Mouse (Mus musculus) small intestine, adult 2 months (tissue): ENCODE data around the gene Nfib. TPM values are rescaled to one million over a fixed set of nuclear protein-coding genes. Genes with fewer than 3 reads are reported as not detected.

Experiments
- H3K27ac ChIP-seq: fragments of 200-500 bp; 2 replicates; pipeline ENCODE4 v1.5.1; 2012; ENCODE audit warnings: low read depth, low read length, control low read depth, inconsistent platforms; ENCODE audit not compliant: insufficient read depth
- H3K27me3 ChIP-seq: fragments of 200-500 bp; 2 replicates; pipeline ENCODE4 v1.6.1; 2012; ENCODE audit warnings: mild to moderate bottlenecking, moderate library complexity, low read length, inconsistent platforms; ENCODE audit not compliant: control insufficient read depth, insufficient read depth
- H3K36me3 ChIP-seq: fragments of 200-500 bp; 2 replicates; pipeline ENCODE4 v1.6.1; 2012; ENCODE audit warnings: mild to moderate bottlenecking, low read length, control low read depth, inconsistent platforms; ENCODE audit not compliant: control insufficient read depth, insufficient read depth
- H3K4me1 ChIP-seq: fragments of 200-500 bp; 2 replicates; pipeline ENCODE4 v1.6.1; 2012; ENCODE audit warnings: low read length, inconsistent platforms, mixed read lengths; ENCODE audit not compliant: control insufficient read depth, insufficient read depth, insufficient read length
- H3K4me3 ChIP-seq: fragments of 200-500 bp; 2 replicates; pipeline ENCODE4 v1.5.1; 2012; ENCODE audit warnings: low read depth, mild to moderate bottlenecking, control low read depth, inconsistent platforms, low read length, moderate library complexity
- CTCF ChIP-seq: fragments of 200-500 bp; IDR thresholded peaks from 2 replicates; pipeline ENCODE4 v1.5.1; 2012; ENCODE audit warnings: low read depth, mild to moderate bottlenecking, control low read depth, inconsistent platforms, low read length, moderate library complexity, mixed read lengths; ENCODE audit not compliant: insufficient replicate concordance, insufficient read length; ENCODE audit errors: extremely low read depth
- POLR2A ChIP-seq: fragments of 200-500 bp; IDR thresholded peaks from 2 replicates; pipeline ENCODE4 v1.6.1; 2012; ENCODE audit warnings: low read depth, mild to moderate bottlenecking, control low read depth, inconsistent platforms, low read length, moderate library complexity
- WGBS: fragments of 180-500 bp; shearing (Covaris S2); methylation state at CpG from one replicate; pipeline ENCODE4 v1.1.7; 2018; 5-methylcytosine and 5-hydroxymethylcytosine counted together
- polyA plus RNA-seq: library from polyadenylated mRNA; depleted of rRNA; stranded (reverse); fragments of >200 nt; gene quantifications from 2 replicates; pipeline ENCODE4 v1.2.3, GENCODE M21; 2012

The Nfib gene
- polyA plus RNA-seq, 1 experiment: 4.7 TPM

GRCm38 (mm10) chr4:82500578-82501098 lies 204.9 kb downstream of the Nfib start:
- no peak for TF ChIP-seq POLR2A
- no peak for TF ChIP-seq CTCF
- Histone ChIP-seq H3K4me3 (no peak overlapping the region), H3K27ac (no peak overlapping the region), H3K27me3 (no peaks in the 10 kb centered on the region), H3K4me1 (peaks cover 8% of the 10 kb centered on the region; the same call in 1 of the 2 replicates), H3K36me3 (peaks cover 12% of the 10 kb centered on the region)
- WGBS: 28% methylated on average over 5 of the region's 5 CpGs

- 27% methylated on average over 9 of the region's 9 CpGs for WGBS
- Histone ChIP-seq H3K4me1 (peaks cover 8% of the 10 kb centered on the region; the same call in 1 of the 2 replicates), H3K4me3 (no peak overlapping the region), H3K27ac (peak overlapping the region; percentile 12; the same call in 1 of the 2 replicates), H3K36me3 (peaks cover 12% of the 10 kb centered on the region), H3K27me3 (no peaks in the 10 kb centered on the region)
- no peak for TF ChIP-seq CTCF
- TF ChIP-seq POLR2A: no peak
Observed at GRCm38 (mm10) chr4:82499725-82500577, 205.6 kb downstream of the Nfib start.

GRCm38 (mm10) chr4:82499238-82499637 lies 206.3 kb downstream of the Nfib start:
- Histone ChIP-seq H3K27ac (peak overlapping the region; percentile 12; the same call in 1 of the 2 replicates), H3K27me3 (no peaks in the 10 kb centered on the region), H3K4me1 (peaks cover 8% of the 10 kb centered on the region; the same call in 1 of the 2 replicates), H3K36me3 (peaks cover 12% of the 10 kb centered on the region), H3K4me3 (no peak overlapping the region)
- TF ChIP-seq CTCF: no peak
- no peak for TF ChIP-seq POLR2A
- 35% methylated on average over 5 of the region's 5 CpGs for WGBS

GRCm38 (mm10) chr4:82497671-82498631 lies 207.6 kb downstream of the Nfib start:
- peaks cover 8% of the 10 kb centered on the region; the same call in 1 of the 2 replicates for H3K4me1 ChIP-seq
- H3K27me3 ChIP-seq: no peaks in the 10 kb centered on the region
- 77% methylated on average over 26 of the region's 26 CpGs for WGBS
- TF ChIP-seq CTCF (no peak), POLR2A (no peak)
- H3K36me3 ChIP-seq: peaks cover 12% of the 10 kb centered on the region
- H3K4me3 ChIP-seq: no peak overlapping the region
- no peak overlapping the region for H3K27ac ChIP-seq

- WGBS: 75% methylated on average over 8 of the region's 8 CpGs
- peaks cover 12% of the 10 kb centered on the region for H3K36me3 ChIP-seq
- no peak overlapping the region for H3K4me3 ChIP-seq
- H3K4me1 ChIP-seq: peaks cover 8% of the 10 kb centered on the region
- TF ChIP-seq CTCF (no peak), POLR2A (no peak)
- H3K27me3 ChIP-seq: no peaks in the 10 kb centered on the region
- H3K27ac ChIP-seq: no peak overlapping the region
Observed at GRCm38 (mm10) chr4:82497141-82497566, 208.4 kb downstream of the Nfib start.

DNA sequence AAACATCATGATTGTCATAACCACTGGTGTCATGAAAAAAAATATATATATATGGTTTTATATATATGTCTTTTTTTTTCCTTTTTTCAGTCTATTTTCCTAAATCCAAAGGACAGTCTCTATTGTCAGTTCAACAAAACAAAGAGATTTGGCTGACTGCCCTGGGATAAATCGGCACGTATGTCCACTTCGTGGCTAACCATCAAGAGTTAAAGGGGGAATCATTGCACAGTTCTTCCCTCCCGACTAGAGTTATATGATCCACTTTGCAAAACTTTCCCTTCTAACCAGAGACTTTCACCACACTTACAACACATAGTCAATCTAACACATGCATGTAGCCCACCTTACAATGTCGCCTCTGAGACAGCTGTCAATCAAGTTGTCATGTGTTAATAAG lies 209.2 kb downstream of the Nfib start:
- TF ChIP-seq CTCF (no peak), POLR2A (no peak)
- Histone ChIP-seq H3K27ac (no peak overlapping the region), H3K4me1 (peaks cover 8% of the 10 kb centered on the region), H3K36me3 (peaks cover 16% of the 10 kb centered on the region), H3K27me3 (no peaks in the 10 kb centered on the region), H3K4me3 (no peak overlapping the region)
- 79% methylated on average over 5 of the region's 5 CpGs for WGBS
